Mouse (Mus musculus) heart, embryonic 11.5 days (tissue): ENCODE data around the gene Wdr5. TPM values are rescaled to one million over a fixed set of nuclear protein-coding genes. Genes with fewer than 3 reads are reported as not detected.

Source experiments
- ATAC-seq: fragments of 200-750 bp; cut with Nextera tagmentation; replicated peaks from 2 replicates; pipeline ENCODE4 v1.8.0; 2017; ENCODE audit warnings: moderate library complexity; ENCODE audit not compliant: insufficient number of reproducible peaks, low FRiP score, low TSS enrichment
- H3K27ac ChIP-seq: fragments of 300-500 bp; sonication (generic); 2 replicates; pipeline ENCODE4 v1.5.1; 2014; ENCODE audit warnings: mild to moderate bottlenecking, low read depth, low read length
- H3K27me3 ChIP-seq: fragments of 300-500 bp; sonication (generic); 2 replicates; pipeline ENCODE4 v1.6.1; 2014; ENCODE audit warnings: mild to moderate bottlenecking, low read length, mixed read lengths; ENCODE audit not compliant: control insufficient read depth, insufficient read depth
- H3K36me3 ChIP-seq: fragments of 300-500 bp; sonication (generic); 2 replicates; pipeline ENCODE4 v1.6.1; 2014; ENCODE audit warnings: mild to moderate bottlenecking, low read length, moderate library complexity, mixed read lengths; ENCODE audit not compliant: control insufficient read depth, insufficient read depth
- H3K4me1 ChIP-seq: fragments of 300-500 bp; sonication (generic); 2 replicates; pipeline ENCODE4 v1.6.1; 2014; ENCODE audit warnings: low read length; ENCODE audit not compliant: control insufficient read depth, insufficient read depth
- H3K4me2 ChIP-seq: fragments of 300-500 bp; sonication (generic); 2 replicates; pipeline ENCODE4 v1.6.1; 2014; ENCODE audit warnings: mild to moderate bottlenecking, moderate library complexity
- H3K4me3 ChIP-seq: fragments of 300-500 bp; sonication (generic); 2 replicates; pipeline ENCODE4 v1.5.1; 2014; ENCODE audit warnings: low read depth, low read length
- H3K9ac ChIP-seq: fragments of 300-500 bp; sonication (generic); 2 replicates; pipeline ENCODE4 v1.6.1; 2014; ENCODE audit warnings: mild to moderate bottlenecking, low read depth, low read length, moderate library complexity
- H3K9me3 ChIP-seq: fragments of 300-500 bp; sonication (generic); replicated peaks from 2 replicates; pipeline ENCODE4 v1.6.1; 2016; ENCODE audit warnings: low read length; ENCODE audit not compliant: control insufficient read depth
- WGBS: fragments of 180-500 bp; shearing (Covaris S2); extraction: QIAGEN DNeasy Blood & Tissue Kit; methylation state at CpG from one replicate; pipeline ENCODE4 v1.1.7; 2014; ENCODE audit not compliant: insufficient replicate concordance; 5-methylcytosine and 5-hydroxymethylcytosine counted together
- polyA plus RNA-seq: library from polyadenylated mRNA; unstranded; fragments of >200 nt; fragmentation: Nextera tagmentation; extraction: Ambion mirVana; gene quantifications from 2 replicates; pipeline ENCODE4 v1.2.1, GENCODE M21; 2014

Wdr5 gene
- polyA plus RNA-seq, result 37.2 and 40.1 TPM in 2 replicates

DNA sequence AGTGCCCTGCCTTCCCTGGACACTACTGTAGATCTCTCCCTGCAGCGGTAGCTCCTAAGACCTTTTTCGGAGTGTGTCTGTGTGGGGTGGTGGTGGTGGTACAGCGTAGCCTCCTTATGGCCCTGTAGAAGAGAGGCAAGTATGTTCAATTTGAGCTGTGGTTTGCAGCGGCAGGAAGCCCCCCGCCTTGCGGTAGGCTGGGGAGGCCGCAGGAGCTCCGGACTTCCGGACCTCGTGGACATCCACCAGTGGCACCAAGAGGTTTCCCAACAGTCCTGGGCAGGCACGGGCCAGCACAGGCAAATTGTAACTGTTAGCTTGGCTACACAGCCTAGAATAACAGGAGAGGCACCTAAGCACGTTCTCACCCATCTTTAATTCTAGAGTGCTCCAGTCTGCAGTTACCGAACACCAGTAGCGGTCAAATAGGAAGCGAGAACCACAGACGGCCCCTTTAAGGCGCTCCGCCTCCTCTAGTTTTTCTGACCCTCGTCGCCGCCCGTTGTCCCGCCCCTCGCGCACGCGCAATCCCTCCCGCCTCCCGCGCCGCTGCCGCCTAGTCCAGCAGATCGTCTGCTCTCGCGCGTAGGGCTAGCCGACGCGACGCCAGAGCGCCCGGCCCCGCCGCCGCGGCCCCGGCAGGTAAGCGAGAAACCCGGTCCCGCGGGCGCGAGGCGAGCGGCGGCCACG, at the start of gene Wdr5:
Wdr5 (plus strand) TSS at position 519 of the 690 bp plus-strand sequence.
- H3K4me1 ChIP-seq, result peaks cover 24% of the 10 kb centered on the region
- peak within 1 kb of the TSS; percentile 74 for H3K4me3 ChIP-seq
- no peaks in the 10 kb centered on the region for H3K27me3 ChIP-seq
- H3K36me3 ChIP-seq, result peaks cover 11% of the 10 kb centered on the region
- under 1% methylated on average over 57 of the region's 57 CpGs for WGBS
- no peaks in the 10 kb centered on the region for H3K9me3 ChIP-seq
- peak within 1 kb of the TSS; percentile 97 for H3K4me2 ChIP-seq
- H3K27ac ChIP-seq, result peak within 1 kb of the TSS; percentile 90
- ATAC-seq, result peak; percentile 87
- peak within 1 kb of the TSS; percentile 86 for H3K9ac ChIP-seq

DNA sequence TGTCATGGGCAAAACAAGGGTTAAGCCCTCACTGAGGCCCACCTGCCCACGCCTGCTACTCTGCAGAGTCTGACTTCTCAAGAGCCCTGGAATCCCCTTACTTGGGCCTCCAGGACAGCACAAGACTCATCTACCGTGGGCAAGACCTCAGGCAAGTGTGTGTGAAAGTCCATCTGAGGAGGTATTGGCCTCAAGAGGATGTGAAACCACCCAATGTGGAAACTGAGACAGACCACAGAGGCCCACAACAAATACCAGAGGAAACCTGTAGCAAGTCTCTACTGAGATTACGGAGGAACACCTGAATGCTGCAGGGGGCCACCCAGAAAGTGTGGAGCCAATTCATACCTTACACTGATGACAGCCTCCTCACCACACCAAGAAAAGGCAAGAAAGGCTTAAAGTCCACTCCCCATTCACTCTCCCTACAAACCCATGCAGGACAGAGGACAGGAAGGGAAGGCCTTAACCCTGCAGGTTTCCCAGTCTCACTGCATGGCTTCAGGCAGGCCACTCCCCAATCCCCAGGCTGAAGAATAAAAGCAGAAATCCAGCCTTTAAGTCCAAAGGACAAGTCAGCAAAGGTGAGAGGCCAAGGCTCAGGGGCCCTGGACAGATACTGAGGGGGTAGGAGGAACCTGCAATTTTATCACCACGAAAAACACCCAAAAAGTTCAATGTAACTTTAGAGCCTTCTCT, 45.5 kb upstream of the Wdr5 start:
- 70% methylated on average over 4 of the region's 4 CpGs for WGBS
- no peak overlapping the region for H3K4me2 ChIP-seq
- H3K27ac ChIP-seq, result no peak overlapping the region
- H3K4me3 ChIP-seq, result no peak overlapping the region
- ATAC-seq, result no peak
- no peaks in the 10 kb centered on the region for H3K9me3 ChIP-seq
- peaks cover 69% of the 10 kb centered on the region for H3K4me1 ChIP-seq
- H3K36me3 ChIP-seq, result peaks cover 9% of the 10 kb centered on the region
- no peak overlapping the region for H3K9ac ChIP-seq
- H3K27me3 ChIP-seq, result no peaks in the 10 kb centered on the region

DNA sequence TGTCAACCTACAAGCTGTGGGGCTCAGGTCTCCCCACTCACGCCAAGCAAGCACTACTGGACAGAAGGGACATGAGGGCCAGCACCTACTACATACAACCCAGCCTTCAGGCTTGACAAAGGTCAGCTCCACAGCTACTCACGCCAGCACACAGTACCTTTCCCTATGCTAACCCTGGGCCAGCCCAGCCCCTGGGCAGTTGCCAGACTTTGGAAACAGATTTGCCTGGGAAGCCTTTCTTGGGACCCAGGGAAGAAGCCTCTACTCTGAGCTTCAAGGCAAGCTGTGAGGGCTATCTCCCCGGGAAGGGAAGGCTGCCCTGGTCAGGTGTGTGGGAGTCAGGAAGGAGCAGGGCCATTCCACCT, 45.0 kb upstream of the Wdr5 start:
- H3K4me2 ChIP-seq, result no peak overlapping the region
- H3K9me3 ChIP-seq, result no peaks in the 10 kb centered on the region
- no peak overlapping the region for H3K4me3 ChIP-seq
- peaks cover 69% of the 10 kb centered on the region for H3K4me1 ChIP-seq
- no peak for ATAC-seq
- H3K9ac ChIP-seq, result no peak overlapping the region
- no peaks in the 10 kb centered on the region for H3K27me3 ChIP-seq
- H3K27ac ChIP-seq, result no peak overlapping the region
- whole genome bisulfite sequencing, result 63% methylated on average over 3 of the region's 3 CpGs
- peaks cover 7% of the 10 kb centered on the region for H3K36me3 ChIP-seq

DNA sequence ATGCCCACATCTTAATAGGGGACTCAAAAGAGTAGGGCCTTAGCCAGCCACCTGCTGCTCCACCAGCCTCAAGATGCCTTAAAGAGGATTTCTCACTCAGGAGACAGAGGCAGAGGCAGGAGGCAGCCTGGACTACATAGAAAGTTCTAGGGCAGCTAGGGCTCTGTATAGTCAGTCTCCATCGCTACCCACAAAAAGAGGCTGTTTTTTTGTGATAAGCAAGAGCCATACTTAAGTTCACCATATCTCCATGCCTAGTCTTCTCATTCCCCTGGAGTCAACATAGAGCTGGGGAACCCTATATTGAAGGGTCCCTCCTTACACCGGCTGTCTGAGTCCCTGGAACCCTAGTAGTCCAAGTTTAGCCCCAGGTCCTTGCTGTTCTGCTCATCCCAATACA, 44.4 kb upstream of the Wdr5 start:
- Histone ChIP-seq H3K9me3 (no peaks in the 10 kb centered on the region), H3K9ac (0 out of 2 replicates have a peak overlapping the region, but pooled peaks have one; percentile 22), H3K36me3 (peaks cover 7% of the 10 kb centered on the region), H3K27ac (no peak overlapping the region), H3K4me3 (no peak overlapping the region), H3K27me3 (no peaks in the 10 kb centered on the region), H3K4me2 (no peak overlapping the region), H3K4me1 (peaks cover 69% of the 10 kb centered on the region)
- WGBS, result 82% methylated on average over 2 of the region's 2 CpGs
- ATAC-seq, result no peak

DNA sequence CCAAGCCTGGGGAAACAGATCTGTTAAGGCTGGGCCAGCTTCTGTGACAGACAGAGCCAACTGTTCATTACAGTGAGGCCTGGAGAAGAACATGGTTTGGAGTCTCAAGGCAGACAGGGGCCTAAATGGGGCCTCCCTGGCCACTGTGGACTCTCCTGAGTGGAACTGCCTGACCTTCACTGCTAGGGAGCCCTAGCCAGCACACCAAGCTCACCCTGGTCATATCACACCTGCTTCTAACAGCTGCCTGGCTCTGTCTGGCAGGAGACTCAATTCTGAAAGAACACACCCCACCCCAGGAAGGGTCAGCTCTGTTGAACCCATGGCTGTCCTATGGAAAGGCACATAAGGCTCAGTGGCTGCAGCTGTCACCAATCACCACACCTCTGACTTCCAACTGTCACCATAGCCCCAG, 43.8 kb upstream of the Wdr5 start:
- Histone ChIP-seq H3K9ac (0 out of 2 replicates have a peak overlapping the region, but pooled peaks have one; percentile 22), H3K9me3 (no peaks in the 10 kb centered on the region), H3K27ac (no peak overlapping the region), H3K27me3 (no peaks in the 10 kb centered on the region), H3K4me1 (peaks cover 69% of the 10 kb centered on the region), H3K4me3 (no peak overlapping the region), H3K36me3 (peaks cover 4% of the 10 kb centered on the region), H3K4me2 (no peak overlapping the region)
- no peak for ATAC-seq

DNA sequence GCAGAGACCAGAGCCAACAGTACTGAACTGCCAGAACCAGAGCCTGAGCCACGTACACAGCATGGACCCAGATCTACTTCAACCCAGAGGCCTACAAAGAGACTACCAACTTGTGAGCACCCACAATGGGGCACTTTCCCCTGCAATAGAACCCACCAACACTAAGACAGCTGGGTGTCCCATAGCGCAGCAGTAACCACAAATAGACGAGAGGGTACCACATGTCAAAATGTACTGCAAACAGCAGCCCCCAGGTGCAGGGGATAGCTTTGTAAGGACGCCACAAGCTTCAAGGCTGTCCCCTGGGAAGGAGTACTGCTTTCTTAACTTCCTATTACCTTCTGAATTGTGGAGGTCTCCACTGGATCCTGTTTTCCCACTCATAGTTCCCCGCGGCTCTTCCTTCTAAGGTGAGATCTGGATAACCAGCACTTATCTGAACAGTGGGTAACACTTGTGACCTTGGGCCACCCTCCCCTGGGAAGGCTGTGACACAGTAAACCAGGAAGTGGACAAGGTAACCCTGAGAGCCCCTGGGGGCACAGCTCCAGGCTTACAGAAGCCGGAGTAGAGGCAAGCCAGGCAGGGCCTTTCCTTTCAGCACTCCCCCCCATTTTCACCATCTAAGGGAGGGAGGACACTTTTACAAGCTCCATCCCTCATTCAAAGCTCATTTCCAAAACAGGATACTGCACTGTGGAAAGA, 41.7 kb upstream of the Wdr5 start:
- Histone ChIP-seq H3K9me3 (no peaks in the 10 kb centered on the region), H3K4me2 (peak overlapping the region; percentile 93), H3K4me1 (peaks cover 62% of the 10 kb centered on the region), H3K4me3 (peak overlapping the region; percentile 98), H3K9ac (peak overlapping the region; percentile 97), H3K27ac (no peak overlapping the region), H3K36me3 (peaks cover 3% of the 10 kb centered on the region; the same call in 1 of the 2 replicates), H3K27me3 (no peaks in the 10 kb centered on the region)
- ATAC-seq, result no peak
- WGBS, result 49% methylated on average over 7 of the region's 7 CpGs

DNA sequence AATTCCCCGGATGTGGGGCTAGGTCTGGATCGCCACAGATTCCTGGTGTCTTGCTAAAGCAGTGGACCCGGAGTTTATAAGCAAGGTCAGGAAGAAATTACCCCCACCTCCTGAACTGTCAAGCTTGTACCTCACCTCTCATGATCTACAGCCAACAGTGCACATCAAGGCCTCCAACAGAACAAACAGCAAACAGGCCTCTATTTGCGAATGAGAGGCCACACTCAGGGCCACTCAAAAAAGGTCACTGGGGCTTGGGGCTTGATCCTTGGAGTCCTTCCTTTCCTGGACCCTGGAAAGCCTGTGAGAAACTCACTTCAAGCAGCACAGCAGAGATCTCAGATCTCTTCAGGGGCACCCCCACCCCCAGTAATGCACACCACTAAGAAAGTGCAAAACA, 41.0 kb upstream of the Wdr5 start:
- H3K36me3 ChIP-seq, result peaks cover 3% of the 10 kb centered on the region; the same call in 1 of the 2 replicates
- H3K4me1 ChIP-seq, result peaks cover 55% of the 10 kb centered on the region
- H3K27ac ChIP-seq, result no peak overlapping the region
- WGBS, result 30% methylated on average over 4 of the region's 4 CpGs
- H3K9ac ChIP-seq, result peak overlapping the region; percentile 97
- no peaks in the 10 kb centered on the region for H3K9me3 ChIP-seq
- peak overlapping the region; percentile 98 for H3K4me3 ChIP-seq
- ATAC-seq, result no peak
- peak overlapping the region; percentile 93 for H3K4me2 ChIP-seq
- H3K27me3 ChIP-seq, result no peaks in the 10 kb centered on the region

DNA sequence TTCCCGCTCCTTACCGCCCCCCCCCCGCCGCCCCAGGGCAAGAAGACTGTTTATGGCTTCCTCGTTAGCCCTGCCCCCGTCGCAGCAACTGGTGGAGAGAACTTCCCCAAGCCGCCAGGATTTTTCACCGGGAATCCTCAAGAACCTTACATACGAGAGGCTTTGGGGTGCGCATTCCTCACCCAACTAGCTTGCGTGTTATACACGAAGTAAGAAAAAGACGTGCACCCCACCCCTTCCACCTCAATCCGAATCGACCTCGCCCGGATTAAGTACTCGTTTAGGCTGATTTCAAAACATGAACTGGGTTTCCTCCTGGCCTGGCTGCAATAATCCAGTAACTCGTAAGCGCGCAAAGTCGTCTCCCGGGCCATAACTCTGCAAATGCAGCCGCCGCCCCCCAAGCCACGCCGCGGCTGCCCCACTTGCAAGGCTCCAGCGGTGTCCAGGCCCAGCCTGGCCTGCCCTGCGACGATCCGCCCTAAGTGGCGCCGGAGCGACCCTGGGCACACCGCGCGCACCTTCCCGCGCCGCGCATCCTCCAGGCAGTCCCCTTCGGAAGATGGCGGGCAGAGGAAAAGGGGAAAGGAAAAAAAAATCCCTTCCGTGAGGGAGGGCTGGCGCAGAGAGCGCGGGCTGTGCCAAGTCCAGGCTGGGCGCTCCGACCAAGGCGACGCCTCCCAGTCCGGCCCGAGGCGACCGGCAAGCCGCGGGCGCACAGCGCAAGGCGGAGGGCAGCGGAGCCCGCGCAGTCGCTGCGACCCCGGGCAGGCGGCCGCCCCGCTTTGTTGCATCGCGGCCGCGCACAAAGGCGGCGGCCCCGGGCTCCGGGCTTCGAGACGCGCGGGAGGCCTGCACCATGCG, 40.1 kb upstream of the Wdr5 start:
- Histone ChIP-seq H3K4me2 (peak overlapping the region; percentile 93), H3K36me3 (peaks cover 3% of the 10 kb centered on the region; the same call in 1 of the 2 replicates), H3K4me1 (peaks cover 46% of the 10 kb centered on the region), H3K4me3 (peak overlapping the region; percentile 98), H3K9me3 (no peaks in the 10 kb centered on the region), H3K27ac (peak overlapping the region; percentile 97), H3K9ac (peak overlapping the region; percentile 97), H3K27me3 (no peaks in the 10 kb centered on the region)
- 0 out of 2 replicates have a peak, but pooled peaks have one; percentile 5 for ATAC-seq
- under 1% methylated on average over 82 of the region's 84 CpGs for WGBS
